9 mouse cellular contexts compared by ENCODE assay signal in genomic region chr9:65848154-65848553, GRCm38 (mm10). TPM values are rescaled to one million over a fixed set of nuclear protein-coding genes. Genes with fewer than 3 reads are reported as not detected.
DNase-seq lines count a peak whose midpoint lies in the region; ATAC-seq lines count a peak whose summit lies in the region.
"Had no signal": no experiment of that assay in that cellular context is flagged by ENCODE, and none has a peak within 500 bp of the region (broad histone marks: within the 10 kb centered on the region; RNA-seq: fewer than 3 reads in every experiment).

No protein-coding gene starts in this region.

- peaks cover 51% of the 10 kb centered on the region for H3K36me3 ChIP-seq in heart, embryonic 13.5 days
- peaks cover 7% of the 10 kb centered on the region for H3K36me3 ChIP-seq in lung, embryonic 16.5 days (ENCODE audit: control insufficient read depth, insufficient read depth, low read length)

- 0 out of 2 replicates have a peak overlapping the region, but pooled peaks have one; percentile 5 for H3K27ac ChIP-seq in heart, embryonic 13.5 days (replicated peaks)
- H3K27ac ChIP-seq in lung, embryonic 16.5 days (ENCODE audit: low read length) = peak overlapping the region; percentile 15; the same call in 1 of the 2 replicates

- no peak overlapping the region for H3K4me3 ChIP-seq in heart, embryonic 13.5 days
- H3K4me3 ChIP-seq in lung, embryonic 16.5 days (ENCODE audit: low read length) = no peak overlapping the region

- no peak overlapping the region for H3K4me2 ChIP-seq in heart, embryonic 13.5 days
- no peak overlapping the region for H3K4me2 ChIP-seq in lung, embryonic 16.5 days (ENCODE audit: low read depth, low read length)

- DNase-seq in heart, postnatal 36 days = no peak
- no peak for DNase-seq in lung, postnatal 36 days
- peak; percentile 43 for DNase-seq in adipocyte (ENCODE audit: low spot score)
- DNase-seq in lung, postnatal 10 days = peak; percentile 33
- DNase-seq in left cerebral cortex, postnatal 25 days (ENCODE audit: low spot score in 2 of 2) = no peak
- no peak for DNase-seq in retina, postnatal 1 day
- DNase-seq: cerebellum, adult 9-10 months had no signal

- intact Hi-C loops in heart, postnatal 36 days (cut with DNase I) = no loop called here
- intact Hi-C loops in left cerebral cortex, postnatal 25 days (cut with DNase I) = no loop called here

- peaks cover 23% of the 10 kb centered on the region for H3K4me1 ChIP-seq in heart, embryonic 13.5 days
- peaks cover 10% of the 10 kb centered on the region; the same call in 1 of the 2 replicates for H3K4me1 ChIP-seq in lung, embryonic 16.5 days (replicated peaks; ENCODE audit: control insufficient read depth, insufficient read depth, low read length)

- no peak for ATAC-seq in heart, embryonic 13.5 days (ENCODE audit: extremely low read depth, insufficient number of reproducible peaks, low FRiP score, low TSS enrichment)
- ATAC-seq in lung, embryonic 16.5 days (ENCODE audit: low read depth) = peak; percentile 47; the same call in 1 of the 2 replicates

- no peaks in the 10 kb centered on the region for H3K27me3 ChIP-seq in heart, embryonic 13.5 days (replicated peaks)
- H3K27me3 ChIP-seq in lung, embryonic 16.5 days (ENCODE audit: control insufficient read depth, insufficient read depth, low read depth, low read length) = no peaks in the 10 kb centered on the region

- no peak overlapping the region for H3K9ac ChIP-seq in heart, embryonic 13.5 days
- no peak overlapping the region for H3K9ac ChIP-seq in lung, embryonic 16.5 days (ENCODE audit: low read length)

- no peaks in the 10 kb centered on the region for H3K9me3 ChIP-seq in heart, embryonic 13.5 days
- no peaks in the 10 kb centered on the region for H3K9me3 ChIP-seq in lung, embryonic 16.5 days (ENCODE audit: control insufficient read depth, low read length)

RNA-seq across cellular contexts. Expression of gene Zfp609, which starts 20.8 kb away (rescaled TPM):
- polyA plus RNA-seq in heart, embryonic 13.5 days (2015; fragmentation: Nextera tagmentation; extraction: Ambion mirVana) = 4.9 and 5.9 TPM in 2 replicates
- total RNA-seq in heart, postnatal 36 days (2021) = 10 to 100 TPM; 22.6 to 25.3 TPM
- polyA plus RNA-seq in lung, embryonic 16.5 days (2015; fragmentation: Nextera tagmentation; extraction: Ambion mirVana) = 4.5 and 4.7 TPM in 2 replicates
- 10 to 100 TPM; 42.3 to 48.5 TPM for total RNA-seq in left cerebral cortex, postnatal 25 days (2021)

RNA-seq across cellular contexts. Expression of gene Pclaf, which starts 41.9 kb away (rescaled TPM):
- 99.5 and 114 TPM in 2 replicates for polyA plus RNA-seq in heart, embryonic 13.5 days (2015; fragmentation: Nextera tagmentation; extraction: Ambion mirVana)
- total RNA-seq in heart, postnatal 36 days (2021) = under 1 TPM; 0.69 to 0.76 TPM
- polyA plus RNA-seq in lung, embryonic 16.5 days (2015; fragmentation: Nextera tagmentation; extraction: Ambion mirVana) = 205 and 216 TPM in 2 replicates
- under 1 TPM; 0.53 to 0.55 TPM for total RNA-seq in left cerebral cortex, postnatal 25 days (2021)

Comparison
In these comparisons a context has a peak if more than half of its experiments do, and no peak if none do; other contexts are left out.
1. DNase-seq: peak in adipocyte (single experiment) and lung, postnatal 10 days (single experiment); none in heart, postnatal 36 days (0 of 2), lung, postnatal 36 days (single experiment), left cerebral cortex, postnatal 25 days (0 of 2) and retina, postnatal 1 day (single experiment).